Mouse (Mus musculus) frontal cortex, postnatal 10 days (tissue): ENCODE results near the gene Nfatc2.

Experiments used
- DNase-seq, 2 experiments: peaks; one replicate each; pipeline ENCODE4 v3.0.0; 2022; ENCODE audit warnings: low spot score in 2 of 2, mixed read lengths in 1 of 2

Gene Nfatc2

DNA sequence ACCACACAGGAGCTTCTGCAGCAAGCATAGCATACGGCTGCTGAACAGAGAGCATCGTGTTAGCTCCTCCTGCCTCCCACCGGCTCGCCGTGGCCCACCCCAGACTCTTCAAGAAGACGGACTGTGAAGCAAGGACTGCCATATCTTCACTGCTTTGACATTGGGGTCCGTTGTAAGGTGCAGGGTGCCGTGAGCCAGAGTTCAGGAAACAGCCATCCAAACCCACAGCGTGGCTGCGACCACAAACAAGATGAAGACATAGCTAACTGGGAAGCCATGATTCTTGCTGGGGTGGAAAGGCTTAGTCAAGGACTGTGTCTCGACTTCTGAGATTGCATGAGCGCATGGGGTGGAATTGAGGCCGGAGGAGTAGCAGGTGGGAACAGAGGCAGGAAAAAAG, 111.5 kb downstream of the Nfatc2 start:
- no peak for DNase-seq

DNA sequence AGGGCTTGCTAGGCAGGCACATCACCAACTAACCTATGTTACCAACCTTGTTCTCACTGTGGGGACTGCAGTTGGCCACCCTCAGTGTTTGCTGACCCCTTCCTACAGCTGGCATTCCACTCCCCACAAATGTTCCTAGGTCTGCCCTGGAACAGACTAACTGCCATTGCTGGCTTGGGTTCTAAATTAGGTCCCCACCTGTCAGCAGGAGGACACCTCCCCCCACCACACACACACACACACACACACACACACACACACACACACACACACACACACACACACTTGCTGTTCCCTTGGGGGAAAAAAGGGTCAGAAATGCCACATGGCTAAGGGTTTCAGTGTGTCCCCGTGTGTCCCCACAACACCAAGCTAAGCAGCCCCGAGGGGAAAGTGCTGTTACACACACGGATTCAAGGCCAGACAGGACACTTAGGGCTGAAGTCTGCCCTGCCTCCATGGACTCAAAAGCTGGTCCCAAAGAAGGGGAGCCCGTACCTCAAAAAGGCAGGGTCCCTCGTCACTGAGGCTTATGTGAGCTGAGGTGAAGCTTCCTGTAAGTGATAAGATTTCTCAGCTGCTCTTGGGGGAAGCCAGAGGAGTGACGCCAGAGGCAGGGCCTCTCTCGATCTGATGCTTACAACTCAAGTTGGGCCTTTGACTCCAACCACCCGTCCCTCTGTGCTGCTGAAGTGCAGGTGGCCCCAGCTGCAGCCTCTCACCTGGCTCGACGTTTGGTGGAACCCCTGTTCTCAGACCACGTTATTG, 113.1 kb downstream of the Nfatc2 start:
- DNase-seq, result no peak

DNA sequence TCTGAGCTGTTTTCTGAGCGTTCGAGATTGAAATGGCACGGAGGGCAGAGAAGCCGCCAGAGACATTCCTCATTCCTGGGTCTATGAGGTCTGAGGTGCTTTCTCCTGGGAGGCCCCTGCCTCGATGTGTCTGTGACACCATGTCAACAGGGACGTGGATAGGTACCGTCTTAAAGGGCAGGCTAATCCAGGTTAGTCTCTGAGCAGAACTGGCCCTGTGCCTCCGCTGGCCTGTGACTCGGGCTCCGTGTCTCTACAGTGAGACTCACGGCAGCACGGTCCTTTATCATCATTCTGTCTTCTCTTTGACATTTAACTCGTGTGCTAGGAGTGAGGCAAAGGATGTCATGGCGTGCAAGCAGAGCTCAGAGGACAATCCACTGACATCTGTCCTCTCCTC, 120.3 kb downstream of the Nfatc2 start:
- no peak for DNase-seq

DNA sequence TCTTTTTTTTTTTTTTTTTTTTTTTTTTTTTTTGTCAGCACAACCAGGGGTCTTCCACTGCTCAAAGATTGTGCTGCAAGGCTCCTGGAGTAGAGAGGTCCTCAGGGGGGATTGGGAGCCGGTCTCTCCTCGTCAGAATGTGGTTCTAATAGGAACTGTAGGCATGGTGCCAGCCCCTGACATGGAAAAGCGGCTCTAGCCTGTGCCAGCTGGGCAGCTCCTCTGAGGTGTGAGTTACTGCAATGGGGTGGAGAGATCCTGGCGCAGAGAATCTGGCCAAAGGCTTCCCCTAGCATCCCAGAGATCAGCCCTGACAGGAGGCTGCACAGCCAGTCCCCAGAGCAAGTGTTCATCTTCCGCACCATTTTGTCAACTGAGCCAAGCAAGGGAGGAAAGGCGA, 120.8 kb downstream of the Nfatc2 start:
- no peak for DNase-seq

DNA sequence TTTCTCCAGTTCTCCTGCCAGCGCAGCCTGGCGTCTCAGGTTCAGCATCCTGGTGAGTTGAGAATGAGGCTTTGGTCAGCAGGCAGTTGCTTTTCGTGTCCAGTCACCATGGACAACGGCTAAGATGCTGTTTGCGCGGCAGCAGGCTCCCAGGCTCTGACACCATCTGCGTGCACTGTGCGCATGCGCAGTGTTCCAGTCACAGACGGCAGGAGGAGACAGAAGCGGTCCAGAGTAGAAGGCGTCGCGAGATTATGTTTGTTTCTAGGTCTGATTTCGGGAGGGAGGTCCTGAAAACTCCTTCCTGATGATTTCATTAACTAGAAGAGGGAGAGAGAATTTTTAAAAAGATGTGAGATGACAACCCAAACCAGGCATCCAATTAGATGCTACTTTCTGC, 121.5 kb downstream of the Nfatc2 start:
- peak; percentile 70 to 77 for DNase-seq

DNA sequence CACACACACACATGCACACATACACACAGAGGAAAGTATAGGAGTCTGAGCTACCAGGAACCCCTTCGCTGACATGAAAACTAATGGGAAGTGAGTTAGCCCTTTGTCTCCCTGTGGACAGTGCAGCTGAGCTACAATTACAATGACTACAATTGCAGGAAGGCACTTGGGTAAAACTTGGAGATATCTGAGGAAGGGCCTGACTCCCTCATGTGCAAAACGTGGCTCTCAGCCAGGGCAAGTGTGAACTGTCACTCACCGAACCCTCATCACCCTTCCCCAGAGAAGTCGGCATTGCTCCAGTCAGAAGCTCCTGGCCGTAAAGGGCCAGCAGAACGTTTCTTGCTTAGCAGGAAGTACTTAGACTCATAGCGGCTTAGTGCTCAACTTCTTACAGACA, 123.0 kb downstream of the Nfatc2 start:
- DNase-seq, result no peak

DNA sequence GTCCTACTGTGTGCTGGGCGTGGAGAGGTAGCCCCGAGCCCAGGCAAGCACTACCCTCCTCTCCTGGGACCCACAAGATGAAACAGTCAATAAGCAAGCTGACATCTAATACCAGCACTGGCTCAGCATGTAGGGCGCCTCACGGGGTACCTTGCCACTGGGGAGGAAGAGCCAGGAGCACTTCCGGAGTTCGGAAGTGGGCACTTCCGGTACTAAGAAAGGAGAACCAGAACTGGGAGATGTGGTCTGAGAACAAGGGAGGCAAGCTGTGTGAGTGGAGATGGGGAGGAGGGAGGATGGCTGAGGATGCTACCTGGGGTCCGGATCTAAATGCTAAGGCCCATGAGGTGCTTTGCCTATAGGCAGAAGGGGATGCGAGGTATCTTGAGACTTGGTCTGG, 128.0 kb downstream of the Nfatc2 start:
- DNase-seq, result no peak

DNA sequence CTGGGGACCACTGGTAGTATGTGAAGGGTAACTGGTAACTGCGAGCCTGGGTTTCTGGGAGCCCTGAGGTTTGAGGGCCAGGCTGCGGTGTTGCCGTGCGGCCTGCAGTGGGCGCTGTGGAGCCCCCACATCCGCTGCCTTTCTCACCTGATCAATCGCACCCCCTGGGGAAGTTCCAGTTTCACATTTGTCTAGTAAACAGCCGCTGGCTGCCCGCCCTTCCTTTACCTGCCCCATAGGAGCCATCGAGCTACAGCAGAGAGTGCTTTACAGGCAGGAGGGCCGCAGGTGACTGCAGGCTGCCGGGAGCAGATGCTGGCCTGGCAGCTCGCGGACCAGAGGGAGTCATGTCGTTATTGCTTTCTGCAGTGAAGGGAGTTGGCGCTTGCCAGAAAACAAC, 128.6 kb downstream of the Nfatc2 start:
- DNase-seq, result peak in 1 of 2 experiments; percentile 54

DNA sequence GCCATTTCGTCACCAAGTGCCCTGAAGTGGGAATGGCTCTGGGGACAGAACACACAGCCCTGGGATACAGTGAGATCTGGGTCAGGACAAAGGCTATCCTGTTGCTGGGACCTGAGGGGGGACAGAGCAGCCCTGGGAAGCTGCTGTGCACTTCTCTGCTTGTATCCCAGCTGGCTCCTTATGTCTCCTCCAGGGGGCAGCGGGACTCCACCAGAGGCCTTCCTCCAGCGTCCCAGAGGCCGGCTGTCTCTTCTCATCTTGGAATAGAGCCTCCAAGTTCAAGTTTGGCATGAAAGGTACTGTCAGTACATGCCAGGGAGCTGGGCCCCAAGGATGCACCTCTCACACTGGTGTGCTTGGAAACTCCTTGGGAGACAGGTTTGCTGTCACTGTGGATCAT, 132.4 kb downstream of the Nfatc2 start:
- DNase-seq, result peak; percentile 44 to 75

DNA sequence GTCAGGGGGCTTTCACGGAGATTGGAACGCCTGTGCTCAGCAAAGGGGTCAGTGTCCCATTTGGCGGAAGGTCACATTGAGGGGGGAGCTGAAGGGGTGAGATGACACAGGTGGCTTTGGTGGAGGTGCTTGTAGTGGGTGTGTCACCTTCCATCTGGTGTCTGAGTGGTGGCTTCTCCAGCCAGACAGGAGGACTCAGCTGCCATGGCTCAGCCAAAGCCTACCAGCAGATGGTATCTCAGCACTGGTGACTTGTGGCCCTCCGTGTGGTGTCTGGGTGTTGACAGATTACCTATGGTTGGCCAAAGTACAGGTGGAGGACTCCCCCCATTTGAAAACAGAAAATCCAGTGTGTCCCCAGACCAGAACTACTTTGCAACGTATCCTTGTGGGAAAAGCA, 134.3 kb downstream of the Nfatc2 start:
- DNase-seq, result no peak

DNA sequence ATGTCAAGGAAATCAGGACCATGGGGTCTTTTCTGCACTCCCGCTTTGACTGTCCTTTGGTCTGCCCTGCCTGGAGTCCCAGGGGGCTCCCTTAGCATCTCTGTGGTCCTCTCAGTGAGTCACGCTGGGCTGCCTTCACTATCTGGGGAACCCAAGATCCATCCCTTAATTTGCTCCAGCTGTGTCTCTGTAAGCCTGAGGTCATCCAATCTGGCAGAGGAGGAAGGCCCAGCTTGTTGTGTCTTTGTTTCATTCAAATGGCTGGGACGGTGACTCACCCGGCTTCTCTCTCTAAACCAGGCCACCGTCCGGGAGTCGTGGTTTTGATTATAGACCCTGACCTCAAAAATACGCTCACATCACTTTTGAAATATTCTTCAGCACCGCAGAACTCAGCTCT, 135.4 kb downstream of the Nfatc2 start:
- DNase-seq, result no peak

DNA sequence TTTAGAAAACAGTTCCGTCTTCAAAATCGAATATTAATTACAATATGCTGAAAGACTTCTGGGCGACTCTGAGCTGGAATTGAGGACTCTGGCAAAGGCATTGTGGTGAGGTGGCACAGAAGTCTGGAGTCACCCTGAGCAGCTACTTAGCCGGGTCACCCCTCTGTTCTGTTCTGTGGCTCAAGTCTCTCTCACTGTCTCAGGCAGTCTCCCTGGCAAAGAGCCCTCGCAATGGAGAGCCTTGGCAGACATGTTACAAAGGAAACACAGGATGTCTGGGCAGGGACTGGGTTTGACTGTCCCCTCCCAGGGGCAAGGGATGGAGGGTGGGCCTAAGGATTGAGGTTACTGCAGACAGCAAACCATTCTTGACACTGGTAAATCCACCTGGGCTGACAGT, 135.8 kb downstream of the Nfatc2 start:
- no peak for DNase-seq

DNA sequence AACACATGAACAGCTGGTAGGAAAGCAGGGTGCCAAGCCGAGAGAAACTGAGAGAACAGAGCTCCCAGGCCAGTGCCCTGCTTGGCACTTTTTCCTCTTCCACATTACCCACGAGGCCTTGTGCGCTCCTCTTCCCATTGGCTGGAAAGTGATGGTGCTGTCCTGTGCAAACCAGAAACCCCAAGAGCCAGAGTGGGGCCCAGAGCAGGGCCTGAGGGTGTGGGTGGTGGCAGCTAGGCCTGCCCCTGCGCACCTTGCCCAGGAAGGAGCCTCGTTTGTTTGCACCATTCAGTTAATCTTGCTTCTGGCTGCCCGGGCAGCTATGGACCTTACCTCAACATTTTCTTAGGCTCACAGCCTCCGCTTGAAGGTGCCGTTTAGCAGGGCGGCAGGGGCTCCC, 139.6 kb downstream of the Nfatc2 start:
- DNase-seq, result no peak

DNA sequence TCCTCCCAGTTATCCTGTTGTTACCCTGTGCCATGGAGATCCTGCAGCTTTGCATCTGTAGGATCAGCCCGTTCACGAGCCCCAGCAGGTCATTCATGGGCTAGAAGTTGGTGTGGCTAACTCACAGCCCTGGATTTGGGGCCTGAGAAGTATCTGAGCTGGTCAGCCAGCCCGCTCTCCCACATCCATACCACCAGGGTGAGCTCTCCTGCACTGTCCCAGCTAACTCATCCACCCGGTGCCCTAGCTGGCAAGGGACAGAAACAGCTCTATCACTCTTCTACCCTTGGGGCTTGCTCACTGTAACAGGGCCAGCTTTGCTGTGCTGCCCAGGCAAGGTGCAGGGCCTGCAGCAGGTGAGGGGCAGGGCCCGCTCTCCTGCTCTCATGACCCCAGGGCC, 141.8 kb downstream of the Nfatc2 start:
- DNase-seq, result no peak

DNA sequence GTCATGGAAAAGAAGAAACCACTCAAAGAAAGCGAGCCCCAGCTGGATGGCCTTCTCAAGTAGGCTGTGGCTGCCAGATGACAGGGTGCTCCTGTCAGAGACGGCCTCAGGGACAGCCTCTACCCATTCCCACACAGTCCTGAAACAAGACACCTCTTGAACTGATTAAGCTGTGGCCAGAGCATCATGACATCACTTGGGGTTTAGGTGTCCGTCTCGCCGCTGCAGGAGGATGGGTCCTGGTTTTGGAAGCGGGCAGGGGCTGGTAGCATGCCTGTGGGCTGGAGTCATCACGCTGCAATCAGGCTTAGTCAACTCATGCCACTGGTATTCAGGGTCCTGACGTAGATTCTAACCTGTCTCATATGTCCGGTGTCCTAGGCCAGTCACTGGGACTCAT, 142.9 kb downstream of the Nfatc2 start:
- DNase-seq, result no peak

DNA sequence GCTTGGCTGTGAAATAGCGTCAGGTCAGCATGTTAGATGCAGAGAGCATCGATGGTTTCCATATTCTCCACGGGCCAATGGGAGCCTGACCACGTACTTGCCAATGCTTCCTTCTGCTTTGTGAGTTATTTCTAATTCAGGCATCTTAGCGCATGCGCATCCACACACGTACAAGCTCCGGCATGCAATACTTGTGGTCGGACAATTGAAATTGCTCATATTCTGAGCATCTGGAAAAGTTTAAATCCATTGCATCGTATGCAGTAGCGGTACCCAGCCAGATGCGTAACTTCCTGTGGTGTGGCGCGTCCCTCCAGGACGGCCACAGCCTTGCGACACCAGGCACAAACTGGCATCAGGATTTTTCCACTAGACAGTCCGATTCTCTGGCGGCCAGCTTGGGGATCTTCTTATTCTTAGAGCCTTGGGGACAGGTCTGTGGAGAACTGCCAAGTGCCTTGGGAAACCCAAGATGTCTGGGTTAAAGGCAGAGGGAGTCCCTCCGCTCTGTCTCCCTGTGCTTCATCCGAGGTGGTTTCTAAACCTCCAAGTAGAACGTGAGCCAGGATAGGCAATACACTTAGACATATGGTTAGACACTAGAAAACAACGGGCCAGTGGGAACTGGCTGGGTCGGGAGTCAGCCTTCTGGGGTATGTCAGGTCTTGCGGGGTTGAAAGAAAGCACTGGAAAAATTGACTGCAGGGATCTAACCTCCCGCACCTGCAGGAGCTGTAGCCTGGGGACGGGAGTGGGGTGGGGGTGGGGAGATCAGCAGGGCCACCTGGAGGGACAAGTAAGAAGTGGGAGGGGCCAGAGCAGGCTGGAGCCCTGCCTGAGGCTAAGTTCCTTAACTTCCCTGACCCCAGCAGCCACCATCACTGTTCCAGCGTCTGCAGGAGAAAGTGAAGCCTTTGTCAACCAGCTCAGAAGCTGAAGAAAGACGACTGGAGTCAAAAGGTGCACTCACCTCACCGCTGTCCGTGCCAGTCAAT, 149.4 kb downstream of the Nfatc2 start:
- DNase-seq, result no peak

DNA sequence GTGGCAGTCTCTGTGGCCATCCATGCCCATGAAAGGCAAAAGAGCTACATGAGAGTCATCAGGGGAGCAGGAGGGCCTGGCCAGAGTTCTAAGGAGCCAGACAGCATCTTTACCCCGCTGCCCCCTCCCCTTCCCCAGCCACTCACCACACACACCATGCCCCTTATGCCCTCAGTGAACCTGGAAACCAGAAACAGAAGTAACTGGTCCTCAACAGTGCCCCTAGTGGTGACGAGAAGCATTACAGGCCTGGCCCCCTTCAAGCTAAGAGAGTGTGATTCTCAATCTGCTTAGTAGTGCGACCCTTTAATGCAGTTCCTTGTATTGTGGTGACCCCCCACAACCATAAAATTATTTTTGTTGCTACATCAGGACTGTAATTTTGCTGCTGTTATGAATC, 150.5 kb downstream of the Nfatc2 start:
- no peak for DNase-seq

DNA sequence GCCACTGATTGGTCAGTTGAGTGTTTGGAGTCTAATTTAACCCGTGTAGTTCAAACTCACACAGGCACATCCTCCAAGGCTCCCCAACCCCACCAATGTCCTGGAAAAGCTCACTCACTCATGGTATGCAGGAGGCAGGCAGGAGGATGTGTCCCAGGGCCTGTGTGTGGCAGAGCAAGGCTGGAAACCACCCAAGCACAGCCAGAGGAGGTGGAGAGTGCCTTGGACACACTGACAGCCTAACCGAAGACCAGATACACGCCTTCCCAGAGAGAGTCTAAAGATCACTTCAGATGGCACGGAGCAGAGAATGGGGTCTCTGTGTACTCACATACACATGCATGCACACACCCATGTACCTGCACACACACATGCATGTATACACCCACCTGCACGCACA, 153.4 kb downstream of the Nfatc2 start:
- no peak for DNase-seq

DNA sequence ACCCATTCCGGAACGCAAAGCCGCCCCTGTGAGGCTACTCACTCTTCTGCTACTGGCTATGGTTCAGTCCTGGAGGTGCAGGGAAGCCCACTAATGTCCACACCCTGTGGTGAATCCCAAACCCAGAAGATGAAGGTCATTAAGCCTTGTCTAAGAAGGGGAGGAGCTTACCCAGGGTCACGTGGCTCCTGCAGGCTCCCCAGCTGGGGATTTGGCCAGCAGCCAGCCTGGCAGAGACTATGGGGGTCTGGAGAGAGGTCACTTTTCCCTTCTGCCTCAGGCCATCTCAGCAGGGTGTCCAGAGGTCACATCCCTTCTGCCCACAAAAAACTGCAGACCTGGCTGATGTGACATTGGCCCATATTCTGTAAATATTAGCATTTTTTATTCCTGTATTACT, 153.9 kb downstream of the Nfatc2 start:
- DNase-seq, result no peak

DNA sequence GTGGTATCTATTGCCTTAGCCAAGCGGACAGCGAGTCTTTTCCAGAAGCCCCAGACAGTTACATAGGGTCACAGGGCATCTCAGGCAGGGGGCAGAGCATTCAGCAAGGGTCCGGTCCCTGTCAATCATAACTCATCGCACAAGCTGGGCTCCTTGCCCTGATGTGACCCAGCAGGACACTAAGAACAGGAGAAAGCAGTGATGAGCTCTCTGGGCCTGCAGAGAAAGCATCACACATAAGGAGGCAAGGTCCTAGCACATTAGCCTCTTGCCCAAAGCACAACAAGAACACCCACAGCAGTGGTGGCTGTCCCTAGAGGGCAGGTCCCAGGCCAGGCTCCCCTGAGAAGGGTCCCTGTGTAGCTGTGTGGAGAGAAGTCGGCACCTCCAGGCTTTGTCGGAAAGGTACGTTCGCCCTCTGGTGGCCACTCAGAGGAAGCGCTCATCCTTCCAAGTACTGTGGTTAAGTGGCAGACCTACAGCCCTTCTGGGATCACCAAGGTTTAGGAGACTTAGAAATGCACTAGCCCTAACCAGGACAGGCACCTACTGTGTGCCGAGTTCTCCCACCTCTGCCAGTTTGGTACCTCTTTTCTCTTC, 156.1 kb downstream of the Nfatc2 start:
- DNase-seq, result peak in 1 of 2 experiments; percentile 55

DNA sequence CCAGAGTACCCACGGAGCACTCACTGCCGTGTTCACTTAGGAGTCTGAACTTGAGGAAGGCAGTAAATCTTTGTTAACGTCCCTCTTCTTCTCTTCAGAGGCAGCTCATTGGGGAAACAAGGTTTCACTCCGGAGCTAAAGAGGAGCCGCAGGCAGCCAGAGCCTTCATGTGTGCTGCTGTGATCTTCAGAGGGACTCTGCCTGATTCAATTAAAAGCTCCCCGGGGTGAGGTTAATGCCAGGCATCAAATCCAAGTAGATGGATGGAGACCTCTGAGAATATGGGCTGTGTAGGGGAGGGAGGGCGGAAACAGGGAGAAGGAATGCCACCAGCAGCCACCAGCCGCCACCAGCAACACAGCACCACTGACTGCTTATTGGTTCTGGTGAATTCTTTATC, 157.3 kb downstream of the Nfatc2 start:
- DNase-seq, result no peak

DNA sequence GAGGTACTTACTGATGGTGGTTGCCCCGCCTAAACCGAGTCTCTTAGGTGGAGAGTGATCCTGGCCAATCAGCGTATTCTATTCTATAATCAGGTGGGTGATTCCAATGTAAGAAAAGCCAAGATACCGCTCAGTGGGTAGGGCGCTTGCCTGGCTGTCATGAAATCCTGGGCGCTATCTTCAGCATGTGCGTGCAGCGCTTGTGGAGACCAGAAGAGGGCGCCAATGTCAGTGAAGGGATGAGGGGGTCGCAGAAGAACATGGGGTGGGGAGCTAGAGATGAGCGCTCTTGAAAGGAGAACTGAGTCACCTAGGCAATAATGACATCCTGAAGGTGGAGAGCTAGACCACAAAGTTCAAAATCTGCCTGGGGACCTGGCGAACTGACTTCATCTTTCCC, 160.0 kb downstream of the Nfatc2 start:
- no peak for DNase-seq

DNA sequence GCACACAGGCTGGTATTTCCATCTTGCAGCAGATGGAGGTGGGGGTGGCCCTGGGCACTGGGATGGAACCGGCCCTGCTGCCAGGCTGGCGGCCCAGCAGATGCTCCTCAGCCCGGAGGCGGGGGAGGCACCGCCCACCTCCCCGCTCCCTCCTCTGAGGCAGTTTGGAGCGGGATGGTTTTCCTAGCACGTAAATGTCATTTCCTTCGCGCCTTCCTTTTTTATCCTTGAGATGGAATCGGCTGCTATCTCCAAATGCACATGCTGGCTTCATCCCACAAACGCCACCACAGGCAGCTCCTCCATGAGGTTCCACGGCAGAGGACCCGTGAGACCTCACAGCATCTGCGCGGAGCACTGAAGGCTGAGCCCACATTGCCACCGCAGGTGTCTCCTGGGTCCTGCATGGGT, 160.5 kb downstream of the Nfatc2 start:
- peak; percentile 78 to 85 for DNase-seq
